Mouse (Mus musculus) kidney, embryonic 14.5 days (tissue): ENCODE measurements around the gene Rpl10a. TPM values are rescaled to one million over a fixed set of nuclear protein-coding genes. Genes with fewer than 3 reads are reported as not detected.
A peak's percentile ranks its signal among the peaks of the same experiment; 100 is the strongest.
"Not testable (repeated sequence)": the region's sequence is repeated elsewhere in the genome, so short reads cannot be mapped to it uniquely, and the experiment has no call there.

Experiments used
- ATAC-seq: fragments of 200-750 bp; cut with Nextera tagmentation; 2 replicates; pipeline ENCODE4 v1.8.0; 2017; ENCODE audit warnings: moderate number of reproducible peaks, mild to moderate bottlenecking, moderate TSS enrichment, moderate library complexity; ENCODE audit not compliant: low FRiP score, low TSS enrichment
- H3K27ac ChIP-seq: fragments of 300-500 bp; sonication (generic); 2 replicates; pipeline ENCODE4 v1.5.1; 2014; ENCODE audit warnings: low read depth, mild to moderate bottlenecking, low read length, moderate library complexity, mixed read lengths
- H3K27me3 ChIP-seq: fragments of 300-500 bp; sonication (generic); 2 replicates; pipeline ENCODE4 v1.6.1; 2014; ENCODE audit warnings: mild to moderate bottlenecking, low read length; ENCODE audit not compliant: control insufficient read depth, insufficient read depth
- H3K36me3 ChIP-seq: fragments of 300-500 bp; sonication (generic); 2 replicates; pipeline ENCODE4 v1.6.1; 2014; ENCODE audit warnings: low read length, mixed read lengths; ENCODE audit not compliant: control insufficient read depth, insufficient read depth
- H3K4me1 ChIP-seq: fragments of 300-500 bp; sonication (generic); 2 replicates; pipeline ENCODE4 v1.6.1; 2014; ENCODE audit warnings: low read length, mixed read lengths; ENCODE audit not compliant: control insufficient read depth, insufficient read depth
- H3K4me2 ChIP-seq: fragments of 300-500 bp; sonication (generic); replicated peaks from 2 replicates; pipeline ENCODE4 v1.6.1; 2014; ENCODE audit warnings: low read depth, mild to moderate bottlenecking, low read length
- H3K4me3 ChIP-seq: fragments of 300-500 bp; sonication (generic); 2 replicates; pipeline ENCODE4 v1.5.1; 2014; ENCODE audit warnings: mild to moderate bottlenecking, low read length
- H3K9ac ChIP-seq: fragments of 300-500 bp; sonication (generic); 2 replicates; pipeline ENCODE4 v1.6.1; 2014; ENCODE audit warnings: low read depth, mild to moderate bottlenecking, low read length, moderate library complexity
- H3K9me3 ChIP-seq: fragments of 300-500 bp; sonication (generic); 2 replicates; pipeline ENCODE4 v1.6.1; 2016; ENCODE audit warnings: low read length; ENCODE audit not compliant: control insufficient read depth
- WGBS: fragments of 180-500 bp; shearing (Covaris S2); extraction: QIAGEN DNeasy Blood & Tissue Kit; methylation state at CpG from one replicate; pipeline ENCODE4 v1.1.7; 2014; 5-methylcytosine and 5-hydroxymethylcytosine counted together
- polyA plus RNA-seq: library from polyadenylated mRNA; unstranded; fragments of >200 nt; fragmentation: Nextera tagmentation; extraction: Ambion mirVana; gene quantifications from 2 replicates; pipeline ENCODE4 v1.2.1, GENCODE M21; 2014

Rpl10a gene
- polyA plus RNA-seq, 1 experiment from 2014 or later, result 911 TPM

GRCm38 (mm10) chr17:28352018-28352417 is 23.7 kb downstream of the Rpl10a start:
- 14% methylated on average over 11 of the region's 11 CpGs for WGBS
- no peak for ATAC-seq
- H3K4me2 ChIP-seq, result peak overlapping the region; percentile 93; the same call in 1 of the 2 replicates
- H3K9ac ChIP-seq, result 0 out of 2 replicates have a peak overlapping the region, but pooled peaks have one; percentile 90
- H3K9me3 ChIP-seq, result no peaks in the 10 kb centered on the region
- H3K4me3 ChIP-seq, result no peak overlapping the region
- H3K36me3 ChIP-seq, result no peaks in the 10 kb centered on the region
- peak overlapping the region; percentile 98; the same call in 1 of the 2 replicates for H3K27ac ChIP-seq
- H3K27me3 ChIP-seq, result no peaks in the 10 kb centered on the region
- peaks cover 34% of the 10 kb centered on the region for H3K4me1 ChIP-seq

GRCm38 (mm10) chr17:28355871-28356270 is 27.6 kb downstream of the Rpl10a start:
- Histone ChIP-seq H3K4me3 (no peak overlapping the region), H3K4me2 (no peak overlapping the region), H3K27me3 (0 out of 2 replicates have a peak, but pooled peaks cover 3% of the 10 kb centered on the region), H3K36me3 (no peaks in the 10 kb centered on the region), H3K4me1 (peaks cover 13% of the 10 kb centered on the region), H3K9me3 (no peaks in the 10 kb centered on the region), H3K9ac (no peak overlapping the region), H3K27ac (no peak overlapping the region)
- 87% methylated on average over 12 of the region's 12 CpGs for WGBS
- no peak for ATAC-seq

- ATAC-seq, H3K36me3 ChIP-seq, H3K9ac ChIP-seq, H3K4me3 ChIP-seq, H3K9me3 ChIP-seq, H3K4me2 ChIP-seq, H3K27ac ChIP-seq: not testable (repeated sequence)
- WGBS, result 14% methylated on average over 22 of the region's 24 CpGs
- Histone ChIP-seq H3K4me1 (peaks cover 13% of the 10 kb centered on the region), H3K27me3 (peaks cover 16% of the 10 kb centered on the region)
These were observed 30.4 kb downstream of the Rpl10a start for GRCm38 (mm10) chr17:28358576-28359261.

GRCm38 (mm10) chr17:28360531-28361277 is 32.4 kb downstream of the Rpl10a start:
- Histone ChIP-seq H3K36me3 (no peaks in the 10 kb centered on the region), H3K9ac (no peak overlapping the region), H3K4me3 (no peak overlapping the region), H3K27ac (no peak overlapping the region), H3K4me1 (peaks cover 25% of the 10 kb centered on the region), H3K4me2 (no peak overlapping the region), H3K27me3 (peaks cover 34% of the 10 kb centered on the region), H3K9me3 (no peaks in the 10 kb centered on the region)
- WGBS, result 82% methylated on average over 9 of the region's 9 CpGs
- no peak for ATAC-seq

- Histone ChIP-seq H3K4me2 (peak overlapping the region; percentile 39), H3K27ac (no peak overlapping the region), H3K4me3 (peak overlapping the region; percentile 32), H3K27me3 (peaks cover 34% of the 10 kb centered on the region), H3K4me1 (peaks cover 25% of the 10 kb centered on the region), H3K36me3 (no peaks in the 10 kb centered on the region), H3K9ac (peak overlapping the region; percentile 25; the same call in 1 of the 2 replicates), H3K9me3 (no peaks in the 10 kb centered on the region)
- 29% methylated on average over 11 of the region's 11 CpGs for WGBS
- ATAC-seq, result no peak
These were observed 33.8 kb downstream of the Rpl10a start for GRCm38 (mm10) chr17:28361921-28362652.

GRCm38 (mm10) chr17:28362653-28363292 is 34.5 kb downstream of the Rpl10a start:
- WGBS, result 4% methylated on average over 25 of the region's 25 CpGs
- Histone ChIP-seq H3K9ac (peak overlapping the region; percentile 25), H3K27me3 (peaks cover 34% of the 10 kb centered on the region), H3K36me3 (no peaks in the 10 kb centered on the region), H3K4me1 (peaks cover 25% of the 10 kb centered on the region), H3K4me2 (peak overlapping the region; percentile 39), H3K4me3 (peak overlapping the region; percentile 32), H3K9me3 (no peaks in the 10 kb centered on the region), H3K27ac (no peak overlapping the region)
- no peak for ATAC-seq

GRCm38 (mm10) chr17:28363507-28363906 is 35.2 kb downstream of the Rpl10a start:
- no peak overlapping the region for H3K27ac ChIP-seq
- H3K4me1 ChIP-seq, result peaks cover 25% of the 10 kb centered on the region
- WGBS, result 16% methylated on average over 6 of the region's 6 CpGs
- peaks cover 34% of the 10 kb centered on the region for H3K27me3 ChIP-seq
- H3K36me3 ChIP-seq, result no peaks in the 10 kb centered on the region
- no peaks in the 10 kb centered on the region for H3K9me3 ChIP-seq
- peak overlapping the region; percentile 32 for H3K4me3 ChIP-seq
- peak overlapping the region; percentile 39; the same call in 1 of the 2 replicates for H3K4me2 ChIP-seq
- ATAC-seq, result 0 out of 2 replicates have a peak, but pooled peaks have one; percentile 9
- H3K9ac ChIP-seq, result peak overlapping the region; percentile 25; the same call in 1 of the 2 replicates

GRCm38 (mm10) chr17:28365122-28365521 is 36.9 kb downstream of the Rpl10a start, which contains the start of gene Tulp1:
Tulp1 (minus strand) TSS chr17:28365222.
- Histone ChIP-seq H3K9ac (peak within 1 kb of the TSS; percentile 23; the same call in 1 of the 2 replicates), H3K9me3 (no peaks in the 10 kb centered on the region), H3K36me3 (no peaks in the 10 kb centered on the region), H3K4me3 (peak within 1 kb of the TSS; percentile 26), H3K4me2 (peak within 1 kb of the TSS; percentile 52), H3K4me1 (peaks cover 25% of the 10 kb centered on the region), H3K27ac (no peak within 1 kb of the TSS), H3K27me3 (peaks cover 30% of the 10 kb centered on the region)
- whole genome bisulfite sequencing, result 35% methylated on average over 8 of the region's 8 CpGs
- ATAC-seq, result no peak
